Mouse (Mus musculus) neutrophil, adult 83 days (primary cell): Measurements from ENCODE around the gene Leap2. TPM values are rescaled to one million over a fixed set of nuclear protein-coding genes. Genes with fewer than 3 reads are reported as not detected.

ENCODE experiments used
- total RNA-seq, 2 experiments: library from RNA; stranded (reverse); gene quantifications; one replicate each; pipeline ENCODE4 v1.2.4; 2023

The Leap2 gene
- not detected for total RNA-seq

DNA sequence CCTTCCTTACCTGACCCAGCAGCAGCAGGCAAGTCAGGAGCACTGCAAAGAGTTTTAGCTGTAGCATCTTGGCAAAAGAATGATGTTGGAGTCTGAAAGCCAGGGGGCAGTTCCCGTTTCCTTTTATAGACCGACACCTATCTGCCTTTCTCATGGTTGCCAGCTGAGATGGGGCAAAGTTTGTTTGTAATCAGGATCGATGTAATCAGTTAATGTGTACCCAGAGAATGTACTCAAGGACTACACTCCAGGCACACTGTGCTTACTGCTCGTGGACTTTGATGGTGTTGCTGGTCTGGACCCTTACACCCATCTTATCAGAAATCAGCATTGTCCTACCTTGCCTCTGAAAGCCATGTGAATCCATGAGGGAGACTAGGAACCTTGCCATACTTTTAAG, at the start of gene Leap2:
Gene Leap2, minus strand, starts transcription at position 135 of the 400 bp plus-strand sequence.

GRCm38 (mm10) chr11:53469968-53470695, 47.2 kb upstream of the Leap2 start, which contains the start of gene Gm9837:
Gm9837 (minus strand) TSS chr11:53470479.

GRCm38 (mm10) chr11:53456474-53457371, 33.8 kb upstream of the Leap2 start, which contains the start of the genes Gm10447 and Shroom1:
Gm10447 (minus strand) TSS chr11:53457110.
Shroom1 (plus strand) TSS chr11:53457205.

GRCm38 (mm10) chr11:53430670-53431346, 7.8 kb upstream of the Leap2 start, which contains the start of the genes Uqcrq and Gdf9:
Uqcrq (minus strand) TSS chr11:53430831.
Gdf9 (plus strand) TSS chr11:53431023.

Other genes starting within 250 kb of the Leap2 start
- gene Hspa4, start 122.7 kb downstream of the Leap2 start, total RNA-seq = 10 to 100 TPM; 57.2 to 60.9 TPM
- 1 to 10 TPM; 4.9 to 6.6 TPM for gene Zcchc10, start 98.5 kb downstream of the Leap2 start, total RNA-seq
- gene Aff4, start 72.3 kb downstream of the Leap2 start, total RNA-seq = 10 to 100 TPM; 77.3 to 95.3 TPM
- gene Uqcrq, start 7.7 kb upstream of the Leap2 start, total RNA-seq = 100 to 1,000 TPM; 181 to 191 TPM
- gene Gdf9, start 7.9 kb upstream of the Leap2 start, total RNA-seq = under 1 TPM; 0.24 to 0.99 TPM
- gene Gm10447, start 33.9 kb upstream of the Leap2 start, total RNA-seq = not detected
- gene Shroom1, start 34.0 kb upstream of the Leap2 start, total RNA-seq = under 1 TPM; 0.39 to 0.55 TPM
- gene Gm9837, start 47.3 kb upstream of the Leap2 start, total RNA-seq = not detected
- not detected for gene Gm9945, start 57.0 kb upstream of the Leap2 start, total RNA-seq
- under 1 TPM; 0.11 to 0.68 TPM for gene Sowaha, start 57.1 kb upstream of the Leap2 start, total RNA-seq
- 10 to 100 TPM in 1 of 2 experiments, 1 to 10 TPM in 1; 9.8 to 15.3 TPM for gene Sept8, start 96.1 kb upstream of the Leap2 start, total RNA-seq
- gene Kif3a, start 144.2 kb upstream of the Leap2 start, total RNA-seq = 1 to 10 TPM; 1.7 to 2.2 TPM
- gene Il4, start 195.5 kb upstream of the Leap2 start, total RNA-seq = not detected
- not detected for gene Il13, start 211.5 kb upstream of the Leap2 start, total RNA-seq